ENCODE assay signal across 8 mouse cellular contexts in the genomic region with DNA sequence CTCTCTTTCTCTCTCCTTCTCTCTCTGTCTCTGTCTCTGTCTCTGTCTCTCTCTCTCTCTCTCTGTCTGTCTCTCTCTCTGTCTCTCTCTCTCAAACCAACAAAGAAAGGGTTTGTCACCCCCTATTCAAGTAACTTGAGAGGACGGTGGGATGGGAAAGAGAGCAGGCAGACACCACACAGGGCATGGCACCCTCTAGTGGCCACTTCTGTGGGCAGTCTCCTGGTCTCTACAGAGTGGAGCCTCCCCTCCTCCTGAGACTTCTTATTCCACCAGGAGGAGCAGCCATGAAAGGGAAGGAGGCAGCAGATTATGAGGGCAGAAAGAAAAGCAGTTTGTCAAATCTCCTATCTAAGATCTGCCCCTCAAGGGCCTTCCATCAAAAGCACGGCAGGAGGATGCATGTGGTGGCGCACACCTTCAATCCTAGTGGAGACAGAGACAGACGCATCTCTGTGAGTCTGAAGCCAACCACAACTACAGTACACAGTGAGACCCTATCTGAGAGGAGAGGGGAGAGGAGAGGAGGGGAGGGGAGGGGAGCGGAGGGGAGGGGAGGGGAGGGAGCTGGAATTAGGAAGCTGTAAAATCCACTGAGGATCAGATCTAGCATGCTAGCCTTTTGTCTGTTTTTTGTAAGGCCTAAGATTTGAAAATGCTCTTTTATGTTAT.
DNase-seq lines count a peak whose midpoint lies in the region; ATAC-seq lines count a peak whose summit lies in the region.

No protein-coding gene starts in this region.

- H3K9me3 ChIP-seq in kidney, embryonic 15.5 days (replicated peaks), result no peaks in the 10 kb centered on the region
- no peaks in the 10 kb centered on the region for H3K9me3 ChIP-seq in liver, embryonic 11.5 days (ENCODE audit: control insufficient read depth, low read length)
- no peaks in the 10 kb centered on the region for H3K9me3 ChIP-seq in neural tube, embryonic 12.5 days

- peak overlapping the region; percentile 54; the same call in 1 of the 2 replicates for H3K27ac ChIP-seq in kidney, embryonic 15.5 days
- no peak overlapping the region for H3K27ac ChIP-seq in liver, embryonic 11.5 days (ENCODE audit: low read depth, low read length)
- H3K27ac ChIP-seq in neural tube, embryonic 12.5 days, result peak overlapping the region; percentile 9; the same call in 1 of the 2 replicates

- peak; percentile 82 for ATAC-seq in kidney, embryonic 15.5 days (replicated peaks; ENCODE audit: low FRiP score)
- 0 out of 2 replicates have a peak, but pooled peaks have one; percentile 61 for ATAC-seq in liver, embryonic 11.5 days (replicated peaks; ENCODE audit: low FRiP score)
- peak; percentile 74 for ATAC-seq in neural tube, embryonic 12.5 days (ENCODE audit: low FRiP score, low read depth)

- no peak overlapping the region for H3K4me2 ChIP-seq in kidney, embryonic 15.5 days
- no peak overlapping the region for H3K4me2 ChIP-seq in liver, embryonic 11.5 days
- H3K4me2 ChIP-seq in neural tube, embryonic 12.5 days (replicated peaks), result no peak overlapping the region

- H3K36me3 ChIP-seq in kidney, embryonic 15.5 days, result peaks cover 37% of the 10 kb centered on the region
- no peaks in the 10 kb centered on the region; the same call in 1 of the 2 replicates for H3K36me3 ChIP-seq in liver, embryonic 11.5 days (ENCODE audit: control insufficient read depth, insufficient read depth, low read length)
- peaks cover 14% of the 10 kb centered on the region; the same call in 1 of the 2 replicates for H3K36me3 ChIP-seq in neural tube, embryonic 12.5 days

- H3K4me1 ChIP-seq in kidney, embryonic 15.5 days, result peaks cover 18% of the 10 kb centered on the region
- peaks cover 2% of the 10 kb centered on the region; the same call in 1 of the 2 replicates for H3K4me1 ChIP-seq in liver, embryonic 11.5 days (replicated peaks; ENCODE audit: control insufficient read depth, insufficient read depth, low read length)
- H3K4me1 ChIP-seq in neural tube, embryonic 12.5 days, result peaks cover 38% of the 10 kb centered on the region

- H3K4me3 ChIP-seq in kidney, embryonic 15.5 days (replicated peaks), result no peak overlapping the region
- H3K4me3 ChIP-seq in liver, embryonic 11.5 days (ENCODE audit: low read depth, low read length), result no peak overlapping the region
- H3K4me3 ChIP-seq in neural tube, embryonic 12.5 days, result no peak overlapping the region

- no peaks in the 10 kb centered on the region for H3K27me3 ChIP-seq in kidney, embryonic 15.5 days
- H3K27me3 ChIP-seq in liver, embryonic 11.5 days (replicated peaks; ENCODE audit: control insufficient read depth, insufficient read depth, low read length), result no peaks in the 10 kb centered on the region
- no peaks in the 10 kb centered on the region for H3K27me3 ChIP-seq in neural tube, embryonic 12.5 days (replicated peaks)

- 42% methylated on average over 5 of the region's 5 CpGs for WGBS in kidney, embryonic 15.5 days
- WGBS in liver, embryonic 11.5 days, result 57% methylated on average over 5 of the region's 5 CpGs
- 26% methylated on average over 5 of the region's 5 CpGs for WGBS in neural tube, embryonic 12.5 days

- H3K9ac ChIP-seq in kidney, embryonic 15.5 days, result no peak overlapping the region
- H3K9ac ChIP-seq in liver, embryonic 11.5 days (ENCODE audit: low read depth, low read length), result no peak overlapping the region
- H3K9ac ChIP-seq in neural tube, embryonic 12.5 days, result no peak overlapping the region

- peak; percentile 50 to 53 for DNase-seq in B cell, adult 2 months
- DNase-seq in adrenal gland, adult 18-20 months (ENCODE audit: low spot score in 2 of 2), result peak; percentile 49 to 62
- DNase-seq in embryo, embryonic 9.5 days (ENCODE audit: extremely low spot score), result peak; percentile 82
- DNase-seq in heart, adult 8-10 months (ENCODE audit: low spot score), result peak; percentile 51
- DNase-seq in liver, embryonic 11.5 days (ENCODE audit: low spot score), result no peak
- DNase-seq in thymus, postnatal 0 days (ENCODE audit: low spot score), result peak; percentile 52
